Mouse (Mus musculus) CH12.LX (cell line): ENCODE data around the gene Sept10. TPM values are rescaled to one million over a fixed set of nuclear protein-coding genes. Genes with fewer than 3 reads are reported as not detected.
A peak's percentile ranks its signal among the peaks of the same experiment; 100 is the strongest.

Experiments
- DNase-seq: peaks from one replicate; pipeline ENCODE4 v3.0.0-alpha.2; 2013; ENCODE audit errors: extremely low read depth
- H3K27ac ChIP-seq: 2 replicates; pipeline ENCODE4 v1.5.1; 2012; ENCODE audit warnings: low read depth, mild to moderate bottlenecking, control low read depth, moderate library complexity; ENCODE audit not compliant: insufficient read depth
- H3K27me3 ChIP-seq: replicated peaks from 2 replicates; pipeline ENCODE3; 2012; ENCODE audit warnings: inconsistent platforms
- H3K36me3 ChIP-seq, 2 experiments: replicated peaks in 1 of 2; 2 replicates each; pipeline versions ENCODE3 to v1.6.1; 2012; ENCODE audit warnings: inconsistent platforms in 1 of 2, low read length in 1 of 2, mild to moderate bottlenecking in 1 of 2, mixed read lengths in 1 of 2, moderate library complexity in 1 of 2; ENCODE audit not compliant: control insufficient read depth in 1 of 2, insufficient read depth in 1 of 2
- H3K4me1 ChIP-seq, 2 experiments: 2 replicates each; pipeline ENCODE4 v1.6.1; 2012; ENCODE audit warnings: inconsistent platforms in 1 of 2, moderate library complexity in 1 of 2; ENCODE audit not compliant: insufficient read depth in 2 of 2, control insufficient read depth in 1 of 2
- H3K4me2 ChIP-seq: 2 replicates; pipeline ENCODE4 v1.6.1; 2012; ENCODE audit warnings: low read depth, mild to moderate bottlenecking, control low read depth; ENCODE audit not compliant: poor library complexity, insufficient read depth, severe bottlenecking
- H3K4me3 ChIP-seq, 3 experiments: fragments of 150-350 bp in 1 of 3; sonication (generic) in 1 of 3; replicated peaks in 1 of 3; 2 replicates each; pipeline versions ENCODE3 to v1.5.1; 2011 to 2012; ENCODE audit warnings: low read depth in 2 of 3, low read length in 2 of 3, mild to moderate bottlenecking in 2 of 3, moderate library complexity in 2 of 3, control low read depth in 1 of 3, improper control_type of control experiment in 1 of 3, inconsistent platforms in 1 of 3, mixed read lengths in 1 of 3; ENCODE audit not compliant: poor library complexity in 1 of 3
- H3K79me2 ChIP-seq: replicated peaks from 2 replicates; pipeline ENCODE4 v1.6.1; 2012; ENCODE audit warnings: mild to moderate bottlenecking, moderate library complexity; ENCODE audit not compliant: control insufficient read depth, poor library complexity, insufficient read depth, severe bottlenecking; ENCODE audit errors: extremely low read depth
- H3K9ac ChIP-seq: 2 replicates; pipeline ENCODE4 v1.6.1; 2012; ENCODE audit warnings: low read depth, mild to moderate bottlenecking, control low read depth, moderate library complexity; ENCODE audit not compliant: insufficient read depth
- H3K9me3 ChIP-seq: replicated peaks from 2 replicates; pipeline ENCODE3; 2012; ENCODE audit warnings: low read length, inconsistent platforms, mixed read lengths
- CHD1 ChIP-seq: IDR thresholded peaks from 2 replicates; pipeline ENCODE4 v1.6.1; 2012; ENCODE audit warnings: low read depth, low read length, improper control_type of control experiment, inconsistent platforms
- CHD2 ChIP-seq: IDR thresholded peaks from 2 replicates; pipeline ENCODE4 v1.6.1; 2011; ENCODE audit warnings: low read length, improper control_type of control experiment
- E2F4 ChIP-seq: IDR thresholded peaks from 2 replicates; pipeline ENCODE4 v1.6.1; 2011; ENCODE audit warnings: low read depth, low read length, improper control_type of control experiment; ENCODE audit not compliant: insufficient replicate concordance
- ELF1 ChIP-seq: IDR thresholded peaks from 2 replicates; pipeline ENCODE4 v1.6.1; 2014; ENCODE audit warnings: low read depth, mild to moderate bottlenecking, inconsistent platforms, low read length, improper control_type of control experiment
- HCFC1 ChIP-seq: IDR thresholded peaks from 2 replicates; pipeline ENCODE4 v1.6.1; 2012; ENCODE audit warnings: low read depth, mild to moderate bottlenecking, inconsistent platforms, low read length, improper control_type of control experiment
- IRF4 ChIP-seq: IDR thresholded peaks from 2 replicates; pipeline ENCODE4 v1.6.1; 2014; ENCODE audit warnings: low read depth, mild to moderate bottlenecking, inconsistent platforms, low read length, improper control_type of control experiment
- JUND ChIP-seq: conservative IDR thresholded peaks from 2 replicates; pipeline ENCODE4 v1.6.1; 2011; ENCODE audit warnings: low read depth, low read length, improper control_type of control experiment
- KAT2A ChIP-seq: IDR thresholded peaks from 2 replicates; pipeline ENCODE4 v1.6.1; 2012; ENCODE audit warnings: low read length, improper control_type of control experiment, inconsistent platforms; ENCODE audit not compliant: insufficient replicate concordance
- MAZ ChIP-seq: IDR thresholded peaks from 2 replicates; pipeline ENCODE4 v1.6.1; 2012; ENCODE audit warnings: low read depth, mild to moderate bottlenecking, inconsistent platforms, low read length, improper control_type of control experiment, moderate library complexity
- MEF2A ChIP-seq: IDR thresholded peaks from 2 replicates; pipeline ENCODE4 v1.6.1; 2014; ENCODE audit warnings: low read depth, mild to moderate bottlenecking, inconsistent platforms, low read length, improper control_type of control experiment, borderline replicate concordance
- MXI1 ChIP-seq: IDR thresholded peaks from 2 replicates; pipeline ENCODE4 v1.6.1; 2011; ENCODE audit warnings: mild to moderate bottlenecking, low read depth, low read length, improper control_type of control experiment
- NELFE ChIP-seq: IDR thresholded peaks from 2 replicates; pipeline ENCODE4 v1.6.1; 2011; ENCODE audit warnings: low read depth, low read length, improper control_type of control experiment
- NRF1 ChIP-seq: IDR thresholded peaks from 2 replicates; pipeline ENCODE4 v1.6.1; 2014; ENCODE audit warnings: low read depth, mild to moderate bottlenecking, inconsistent platforms, low read length, improper control_type of control experiment, moderate library complexity
- POLR2A ChIP-seq: IDR thresholded peaks from 2 replicates; pipeline ENCODE4 v1.6.1; 2011; ENCODE audit warnings: low read depth, mild to moderate bottlenecking, improper control_type of control experiment, low read length
- POLR2AphosphoS2 ChIP-seq: IDR thresholded peaks from 2 replicates; pipeline ENCODE4 v1.6.1; 2011; ENCODE audit warnings: low read depth, low read length, improper control_type of control experiment
- RAD21 ChIP-seq: IDR thresholded peaks from 2 replicates; pipeline ENCODE4 v1.6.1; 2011; ENCODE audit warnings: low read depth, mild to moderate bottlenecking, low read length, improper control_type of control experiment, moderate library complexity
- RCOR1 ChIP-seq: conservative IDR thresholded peaks from 2 replicates; pipeline ENCODE4 v1.6.1; 2012; ENCODE audit warnings: low read depth, mild to moderate bottlenecking, inconsistent platforms, low read length, improper control_type of control experiment
- SIN3A ChIP-seq: IDR thresholded peaks from 2 replicates; pipeline ENCODE4 v1.6.1; 2012; ENCODE audit warnings: low read length, improper control_type of control experiment, inconsistent platforms
- TBP ChIP-seq: conservative IDR thresholded peaks from 2 replicates; pipeline ENCODE4 v1.6.1; 2011; ENCODE audit warnings: low read depth, low read length, improper control_type of control experiment
- UBTF ChIP-seq: IDR thresholded peaks from 2 replicates; pipeline ENCODE4 v1.6.1; 2012; ENCODE audit warnings: low read depth, mild to moderate bottlenecking, inconsistent platforms, low read length, improper control_type of control experiment, moderate library complexity
- ZC3H11A ChIP-seq: IDR thresholded peaks from 2 replicates; pipeline ENCODE4 v1.6.1; 2012; ENCODE audit warnings: low read depth, mild to moderate bottlenecking, inconsistent platforms, low read length, improper control_type of control experiment
- ZMIZ1 ChIP-seq: IDR thresholded peaks from 2 replicates; pipeline ENCODE4 v1.6.1; 2012; ENCODE audit warnings: low read depth, mild to moderate bottlenecking, inconsistent platforms, low read length, improper control_type of control experiment
- ZNF384 ChIP-seq: IDR thresholded peaks from 2 replicates; pipeline ENCODE4 v1.6.1; 2012; ENCODE audit warnings: low read depth, low read length, improper control_type of control experiment, inconsistent platforms
- dilution Hi-C: fragments of 300-500 bp; cut with MboI; formaldehyde crosslinking; loops from 2 replicates; pipeline ENCODE4 v1.14.3; 2020; ENCODE audit warnings: low sequenced_read_pairs; ENCODE audit not compliant: extremely low pct_unique_long_range_greater_than_20kb, extremely low pct_ligation_motif_present
- in situ Hi-C: fragments of 300-500 bp; cut with MboI; formaldehyde crosslinking; loops from 3 replicates; pipeline ENCODE4 v1.14.3; 2019; ENCODE audit warnings: low sequenced_read_pairs, low pct_ligation_motif_present, low pct_unique_long_range_greater_than_20kb, mixed read lengths
- polyA plus RNA-seq: library from polyadenylated mRNA; unstranded; fragments of >175 nt; gene quantifications from 2 replicates; pipeline ENCODE4 v1.2.1, GENCODE M21; 2012; ENCODE audit warnings: low read depth; ENCODE audit not compliant: insufficient read length
- total RNA-seq, 2 experiments: library from RNA; depleted of rRNA; stranded (reverse); fragments of 300-350 nt in 1 of 2; fragments of >200 nt in 1 of 2; gene quantifications; 2 replicates each; pipeline ENCODE4 v1.2.3; 2012 to 2014

Gene Sept10
- total and polyA plus RNA-seq, 3 experiments, result 6.9 to 13.1 (median 10.3) TPM

GRCm38 (mm10) chr10:59158627-59159026, 63.0 kb downstream of the Sept10 start:
- H3K9me3 ChIP-seq, result no peaks in the 10 kb centered on the region
- no peaks in the 10 kb centered on the region for H3K27me3 ChIP-seq
- in situ Hi-C loops, result no loop called here
- no peak overlapping the region for H3K4me2 ChIP-seq
- H3K36me3 ChIP-seq, result peaks cover 0 to 4% of the 10 kb centered on the region in 2 experiments
- no peak overlapping the region for H3K27ac ChIP-seq
- no peak overlapping the region for H3K9ac ChIP-seq
- no peak overlapping the region for H3K4me3 ChIP-seq
- dilution Hi-C loops, result no loop called here
- peaks cover 0 to 6% of the 10 kb centered on the region in 2 experiments; a peak in 2 of 4 replicates for H3K4me1 ChIP-seq
- TF ChIP-seq JUND, result no peak
- no peak for TF ChIP-seq NELFE
- TF ChIP-seq UBTF, result no peak
- no peak for TF ChIP-seq TBP
- no peak for TF ChIP-seq IRF4
- TF ChIP-seq CHD1, result no peak
- no peak for TF ChIP-seq POLR2A
- TF ChIP-seq HCFC1, result no peak
- TF ChIP-seq KAT2A, result no peak
- DNase-seq, result peak; percentile 41
- H3K79me2 ChIP-seq, result no peaks in the 10 kb centered on the region

GRCm38 (mm10) chr10:59152544-59153081, 69.0 kb downstream of the Sept10 start:
- Histone ChIP-seq H3K4me3 (no peak overlapping the region), H3K4me2 (no peak overlapping the region), H3K27ac (no peak overlapping the region), H3K36me3 (no peaks in the 10 kb centered on the region), H3K79me2 (no peaks in the 10 kb centered on the region), H3K4me1 (peaks cover 0 to 7% of the 10 kb centered on the region in 2 experiments; a peak in 2 of 4 replicates), H3K9ac (no peak overlapping the region), H3K27me3 (no peaks in the 10 kb centered on the region), H3K9me3 (no peaks in the 10 kb centered on the region)
- dilution Hi-C loops, result no loop called here
- TF ChIP-seq CHD1 (no peak), MXI1 (no peak)
- in situ Hi-C loops, result no loop called here
- no peak for DNase-seq

- Histone ChIP-seq H3K4me1 (peaks cover 0 to 7% of the 10 kb centered on the region in 2 experiments; a peak in 2 of 4 replicates), H3K27ac (no peak overlapping the region), H3K9ac (no peak overlapping the region), H3K4me2 (no peak overlapping the region), H3K27me3 (no peaks in the 10 kb centered on the region), H3K4me3 (no peak overlapping the region), H3K79me2 (no peaks in the 10 kb centered on the region), H3K9me3 (no peaks in the 10 kb centered on the region), H3K36me3 (no peaks in the 10 kb centered on the region)
- in situ Hi-C loops (no loop called here), dilution Hi-C loops (no loop called here)
- no peak for TF ChIP-seq ZNF384
- TF ChIP-seq MEF2A, result no peak
- TF ChIP-seq MXI1, result no peak
- no peak for TF ChIP-seq SIN3A
- no peak for TF ChIP-seq CHD1
- TF ChIP-seq RCOR1, result no peak
- no peak for TF ChIP-seq IRF4
- no peak for TF ChIP-seq POLR2AphosphoS2
- no peak for TF ChIP-seq HCFC1
- TF ChIP-seq ELF1, result no peak
- no peak for TF ChIP-seq RAD21
- no peak for TF ChIP-seq NRF1
- TF ChIP-seq ZMIZ1, result no peak
- TF ChIP-seq E2F4, result no peak
- TF ChIP-seq MAZ, result no peak
- TF ChIP-seq NELFE, result no peak
- no peak for TF ChIP-seq ZC3H11A
- TF ChIP-seq CHD2, result no peak
- DNase-seq, result no peak
Observed at GRCm38 (mm10) chr10:59150938-59151657, 70.5 kb downstream of the Sept10 start.
